Mouse (Mus musculus): ENCODE measurements around the gene Camk1d. TPM values are rescaled to one million over a fixed set of nuclear protein-coding genes. Genes with fewer than 3 reads are reported as not detected.

Camk1d gene
- total and polyA plus RNA-seq, 3 experiments, result 4.6 to 12.4 (median 4.8) TPM

GRCm38 (mm10) chr2:5698451-5698850 lies 15.9 kb downstream of the Camk1d start:
- dilution Hi-C loops (cut with MboI; ENCODE audit: extremely low pct_ligation_motif_present, extremely low pct_unique_long_range_greater_than_20kb, low sequenced_read_pairs), result no loop called here

GRCm38 (mm10) chr2:5694094-5694493 lies 20.2 kb downstream of the Camk1d start:
- Histone ChIP-seq H3K27ac (ENCODE audit: insufficient read depth, low read depth) (no peak overlapping the region), H3K4me2 (ENCODE audit: insufficient read depth, low read depth, poor library complexity, severe bottlenecking) (no peak overlapping the region), H3K4me1 (ENCODE audit: control insufficient read depth in 1 of 2, insufficient read depth in 2 of 2) (peaks cover 0 to 10% of the 10 kb centered on the region in 2 experiments; a peak in 2 of 4 replicates), H3K79me2 (replicated peaks; ENCODE audit: control insufficient read depth, extremely low read depth, insufficient read depth, poor library complexity, severe bottlenecking) (no peaks in the 10 kb centered on the region), H3K4me3 (replicated peaks in 1 of 3; ENCODE audit: low read depth in 2 of 3, low read length in 2 of 3, poor library complexity in 1 of 3) (no peak overlapping the region), H3K27me3 (replicated peaks) (no peaks in the 10 kb centered on the region), H3K36me3 (replicated peaks in 1 of 2; ENCODE audit: control insufficient read depth in 1 of 2, insufficient read depth in 1 of 2, low read length in 1 of 2) (peaks cover 0 to 52% of the 10 kb centered on the region in 2 experiments), H3K9me3 (replicated peaks; ENCODE audit: low read length) (peaks cover 6% of the 10 kb centered on the region), H3K9ac (ENCODE audit: insufficient read depth, low read depth) (no peak overlapping the region)
- in situ Hi-C loops (cut with MboI; ENCODE audit: low pct_ligation_motif_present, low pct_unique_long_range_greater_than_20kb, low sequenced_read_pairs) (no loop called here), dilution Hi-C loops (cut with MboI; ENCODE audit: extremely low pct_ligation_motif_present, extremely low pct_unique_long_range_greater_than_20kb, low sequenced_read_pairs) (no loop called here)
- TF ChIP-seq POLR2A (IDR thresholded peaks at IDR 0.05; ENCODE audit: low read depth, low read length), result no peak
- no peak for TF ChIP-seq TBP (conservative IDR thresholded peaks at IDR 0.05; ENCODE audit: low read depth, low read length)
- no peak for TF ChIP-seq JUN (IDR thresholded peaks at IDR 0.05; ENCODE audit: insufficient read depth, low read depth, low read length)
- TF ChIP-seq PAX5 (IDR thresholded peaks at IDR 0.05; ENCODE audit: low read length), result no peak
- TF ChIP-seq SMC3 (IDR thresholded peaks at IDR 0.05; ENCODE audit: low read depth, low read length), result no peak
- TF ChIP-seq NELFE (IDR thresholded peaks at IDR 0.05; ENCODE audit: low read depth, low read length), result no peak
- no peak for TF ChIP-seq USF2 (conservative IDR thresholded peaks at IDR 0.05; ENCODE audit: low read depth, low read length)
- DNase-seq (ENCODE audit: extremely low read depth), result no peak

More at GRCm38 (mm10) chr2:5698451-5698850, 15.9 kb downstream of the Camk1d start:
- Histone ChIP-seq H3K4me1 (ENCODE audit: control insufficient read depth in 1 of 2, insufficient read depth in 2 of 2) (peaks cover 0 to 10% of the 10 kb centered on the region in 2 experiments; a peak in 2 of 4 replicates), H3K79me2 (replicated peaks; ENCODE audit: control insufficient read depth, extremely low read depth, insufficient read depth, poor library complexity, severe bottlenecking) (peaks cover 2% of the 10 kb centered on the region; the same call in 1 of the 2 replicates), H3K36me3 (replicated peaks in 1 of 2; ENCODE audit: control insufficient read depth in 1 of 2, insufficient read depth in 1 of 2, low read length in 1 of 2) (peaks cover 0 to 50% of the 10 kb centered on the region in 2 experiments), H3K4me3 (replicated peaks in 1 of 3; ENCODE audit: low read depth in 2 of 3, low read length in 2 of 3, poor library complexity in 1 of 3) (no peak overlapping the region), H3K9ac (ENCODE audit: insufficient read depth, low read depth) (no peak overlapping the region), H3K27me3 (replicated peaks) (no peaks in the 10 kb centered on the region), H3K9me3 (replicated peaks; ENCODE audit: low read length) (no peaks in the 10 kb centered on the region), H3K27ac (ENCODE audit: insufficient read depth, low read depth) (no peak overlapping the region), H3K4me2 (ENCODE audit: insufficient read depth, low read depth, poor library complexity, severe bottlenecking) (no peak overlapping the region)
- no peak for TF ChIP-seq JUND (conservative IDR thresholded peaks at IDR 0.05; ENCODE audit: low read depth, low read length)
- TF ChIP-seq MEF2A (IDR thresholded peaks at IDR 0.05; ENCODE audit: borderline replicate concordance, low read depth, low read length), result no peak
- TF ChIP-seq CTCF (conservative IDR thresholded peaks at IDR 0.05 in 1 of 2, IDR thresholded peaks at IDR 0.05 in 1 of 2; ENCODE audit: low read depth in 2 of 2, low read length in 2 of 2), result no peak
- TF ChIP-seq POLR2AphosphoS2 (IDR thresholded peaks at IDR 0.05; ENCODE audit: low read depth, low read length), result no peak
- TF ChIP-seq CHD2 (IDR thresholded peaks at IDR 0.05; ENCODE audit: low read length), result no peak
- TF ChIP-seq E2F4 (IDR thresholded peaks at IDR 0.05; ENCODE audit: insufficient replicate concordance, low read depth, low read length), result no peak
- no peak for TF ChIP-seq MYC (IDR thresholded peaks at IDR 0.05; ENCODE audit: low read depth, low read length)
- no peak for TF ChIP-seq CHD1 (IDR thresholded peaks at IDR 0.05; ENCODE audit: low read depth, low read length)
- TF ChIP-seq UBTF (IDR thresholded peaks at IDR 0.05; ENCODE audit: low read depth, low read length), result no peak
- no peak for TF ChIP-seq ETS1 (conservative IDR thresholded peaks at IDR 0.05; ENCODE audit: low read depth, low read length)
- no peak for TF ChIP-seq USF1 (IDR thresholded peaks at IDR 0.05; ENCODE audit: low read depth, low read length)
- TF ChIP-seq TCF12 (IDR thresholded peaks at IDR 0.05; ENCODE audit: low read depth, low read length), result no peak
- no peak for TF ChIP-seq SMC3 (IDR thresholded peaks at IDR 0.05; ENCODE audit: low read depth, low read length)
- TF ChIP-seq MAFK (IDR thresholded peaks at IDR 0.05; ENCODE audit: insufficient replicate concordance, low read length), result no peak
- no peak for TF ChIP-seq NELFE (IDR thresholded peaks at IDR 0.05; ENCODE audit: low read depth, low read length)
- no peak for TF ChIP-seq JUN (IDR thresholded peaks at IDR 0.05; ENCODE audit: insufficient read depth, low read depth, low read length)
- TF ChIP-seq TBP (conservative IDR thresholded peaks at IDR 0.05; ENCODE audit: low read depth, low read length), result no peak
- TF ChIP-seq POLR2A (IDR thresholded peaks at IDR 0.05; ENCODE audit: low read depth, low read length), result no peak
- DNase-seq (ENCODE audit: extremely low read depth), result no peak
- in situ Hi-C loops (cut with MboI; ENCODE audit: low pct_ligation_motif_present, low pct_unique_long_range_greater_than_20kb, low sequenced_read_pairs), result no loop called here
